Mouse (Mus musculus) cerebellum, postnatal 36 days (tissue): ENCODE measurements at regions not wholly inside any gene's neighbourhood (a gene's known extent, or its start where the extent isn't known, plus 50 kb on each side); places are given as distances from the start of the nearest gene placed in this dataset.

Experiments used
- DNase-seq, 2 experiments: peaks; one replicate each; pipeline ENCODE4 v3.0.0; 2021 to 2022; ENCODE audit warnings: mixed read lengths in 2 of 2

DNA sequence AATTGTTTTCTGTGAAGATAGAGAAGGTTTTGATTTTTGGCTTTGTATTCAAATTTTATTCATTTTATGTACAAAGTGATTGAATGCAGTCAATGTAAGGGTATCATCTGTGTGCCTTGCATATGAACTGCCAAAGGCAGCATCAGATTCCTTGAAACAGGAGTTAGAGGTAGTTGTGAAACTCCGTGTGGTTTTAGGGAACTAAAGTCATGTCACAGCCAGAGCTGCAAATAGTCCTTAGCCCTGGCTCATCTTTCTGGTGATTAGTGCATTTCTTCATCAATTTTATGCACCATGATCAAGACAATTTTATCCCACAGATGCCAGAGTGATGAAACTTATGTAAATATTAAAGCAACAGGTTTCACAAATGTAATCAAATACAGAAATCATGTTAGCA lies 534.4 kb downstream of the Flrt2 start:
- no peak for DNase-seq

DNA sequence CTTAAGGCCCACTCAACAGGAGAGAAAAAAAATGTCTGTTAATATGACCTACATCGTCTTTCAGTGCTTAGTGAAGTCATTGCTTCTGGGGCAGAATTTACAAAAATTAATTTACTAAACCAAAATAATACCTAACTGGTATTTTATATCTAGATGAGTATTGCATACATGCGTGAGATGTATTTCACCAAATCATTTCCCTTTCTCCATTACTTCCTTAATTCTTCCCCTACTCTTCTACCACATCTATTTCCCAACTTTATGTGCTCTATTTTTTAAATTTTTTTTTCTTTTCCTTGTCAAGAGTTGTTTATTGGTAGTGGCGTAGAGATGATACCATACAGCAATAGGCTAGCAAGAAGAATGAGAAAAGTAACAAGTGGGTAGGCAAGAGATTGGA lies 536.7 kb downstream of the Flrt2 start:
- DNase-seq, result no peak

DNA sequence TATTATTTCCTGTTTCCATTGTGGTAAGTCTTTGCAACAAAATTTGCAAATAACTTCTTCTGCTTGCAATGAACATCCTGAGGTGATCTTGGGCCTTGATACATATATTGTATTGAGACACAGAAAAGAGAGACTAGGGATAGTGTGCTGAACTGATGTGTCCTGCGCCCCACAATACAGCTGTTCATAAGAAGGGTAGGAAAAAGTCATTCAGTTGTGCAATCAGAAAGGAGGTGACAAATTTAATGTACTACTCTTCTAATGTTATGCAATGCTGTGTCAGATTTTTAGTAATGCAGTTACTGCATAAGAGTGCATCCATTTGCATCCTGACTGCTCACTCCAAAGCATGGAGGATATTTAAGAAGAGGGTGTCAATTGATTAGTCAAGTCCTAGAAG lies 543.5 kb downstream of the Flrt2 start:
- no peak for DNase-seq

DNA sequence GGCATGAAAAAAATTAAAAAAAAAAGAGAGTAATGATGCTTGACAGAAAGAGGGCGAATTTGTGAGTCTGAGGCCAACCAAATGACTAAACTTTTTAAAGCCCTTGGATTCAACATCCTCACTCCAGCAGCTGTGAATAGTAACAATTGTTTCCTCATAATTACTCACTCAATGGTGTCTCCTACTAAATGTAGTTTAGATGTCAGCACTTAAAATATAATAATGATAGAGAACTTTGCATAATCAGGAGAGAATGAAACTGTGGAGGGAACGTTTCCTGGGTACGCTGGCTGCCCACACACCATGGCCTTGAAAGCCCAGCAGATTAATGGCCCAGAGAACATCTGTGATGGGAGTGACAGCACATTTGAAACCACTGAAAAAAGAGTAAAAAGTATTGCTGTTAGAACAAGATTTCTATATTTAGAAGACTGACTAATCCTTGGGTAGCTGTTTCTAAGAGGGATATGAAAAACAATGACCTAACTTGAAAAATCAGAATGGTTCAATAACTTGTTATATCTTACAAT lies 544.0 kb downstream of the Flrt2 start:
- DNase-seq, result no peak

DNA sequence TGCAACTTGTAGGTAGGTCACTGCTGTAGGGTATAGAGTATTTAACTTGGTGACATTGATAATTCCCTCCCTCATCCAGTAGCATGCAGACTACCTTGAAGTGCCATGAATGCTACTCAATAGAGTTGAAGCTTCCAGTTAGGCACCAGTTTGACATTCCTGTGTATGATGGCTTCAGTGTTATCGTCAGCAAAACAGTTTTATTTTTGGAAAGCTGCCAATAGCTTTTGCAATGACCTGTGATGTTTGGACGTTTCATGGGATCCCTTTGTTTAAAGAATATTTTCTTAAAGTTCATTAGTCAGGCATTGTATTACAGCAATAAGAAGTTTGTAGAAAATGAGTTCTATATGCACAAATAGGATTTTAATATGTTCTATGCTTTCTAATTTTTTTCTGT lies 547.6 kb downstream of the Flrt2 start:
- no peak for DNase-seq

DNA sequence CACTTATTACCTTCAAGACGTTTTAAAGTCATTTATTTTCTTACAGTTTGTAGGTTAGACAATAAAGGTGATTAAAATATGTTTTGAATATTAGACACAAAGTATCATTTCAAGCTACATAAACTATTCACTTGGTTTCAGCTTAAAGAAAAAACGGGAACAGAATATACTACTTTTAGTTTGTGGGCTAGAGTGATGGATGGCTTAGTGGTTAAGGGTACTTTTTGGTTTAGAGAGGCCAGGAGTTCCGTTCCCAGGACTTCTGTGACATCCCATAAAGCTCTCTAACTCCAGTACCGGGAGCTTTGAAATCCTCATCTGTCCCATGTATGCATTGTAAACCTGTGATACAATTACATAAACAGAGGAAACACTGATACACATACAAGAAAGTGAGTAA lies 570.0 kb downstream of the Flrt2 start:
- no peak for DNase-seq

DNA sequence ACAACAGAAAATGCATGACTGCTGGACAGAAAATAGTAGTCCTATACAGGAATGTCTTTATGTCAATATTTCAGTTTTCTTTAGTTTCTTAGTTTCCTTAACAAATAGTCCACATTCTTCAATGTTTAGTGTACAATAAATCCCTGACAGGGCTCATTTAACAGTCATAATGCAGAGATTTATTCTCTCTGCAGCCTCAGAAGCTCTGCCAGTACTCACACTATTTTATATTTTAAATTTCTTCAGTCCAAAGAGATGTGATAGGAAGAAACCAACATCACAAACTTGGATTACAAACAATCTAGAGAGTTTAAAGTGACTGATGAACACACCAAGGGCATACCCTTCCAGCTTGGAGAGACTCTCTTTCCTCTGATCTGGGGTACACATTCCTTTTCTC lies 583.9 kb downstream of the Flrt2 start:
- no peak for DNase-seq

DNA sequence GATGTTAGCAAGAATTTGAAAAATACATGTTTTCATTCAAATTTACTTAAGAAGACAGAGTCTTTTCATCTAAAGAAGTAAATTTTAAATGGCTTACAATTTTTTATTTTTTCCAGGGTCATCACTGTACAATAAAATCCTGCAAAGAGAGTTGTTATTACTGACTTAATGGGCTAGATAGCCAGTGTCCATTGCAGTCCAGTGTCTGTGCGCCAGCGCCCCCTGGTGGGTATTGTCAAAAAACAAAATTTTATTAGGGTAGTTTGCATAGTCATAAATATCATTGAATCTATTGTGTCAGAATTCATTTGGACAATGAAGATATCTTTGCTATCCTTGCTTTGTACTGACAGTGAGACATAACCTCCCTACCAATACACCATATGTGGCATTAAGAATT lies 619.1 kb downstream of the Flrt2 start:
- DNase-seq, result peak; percentile 22 to 31

DNA sequence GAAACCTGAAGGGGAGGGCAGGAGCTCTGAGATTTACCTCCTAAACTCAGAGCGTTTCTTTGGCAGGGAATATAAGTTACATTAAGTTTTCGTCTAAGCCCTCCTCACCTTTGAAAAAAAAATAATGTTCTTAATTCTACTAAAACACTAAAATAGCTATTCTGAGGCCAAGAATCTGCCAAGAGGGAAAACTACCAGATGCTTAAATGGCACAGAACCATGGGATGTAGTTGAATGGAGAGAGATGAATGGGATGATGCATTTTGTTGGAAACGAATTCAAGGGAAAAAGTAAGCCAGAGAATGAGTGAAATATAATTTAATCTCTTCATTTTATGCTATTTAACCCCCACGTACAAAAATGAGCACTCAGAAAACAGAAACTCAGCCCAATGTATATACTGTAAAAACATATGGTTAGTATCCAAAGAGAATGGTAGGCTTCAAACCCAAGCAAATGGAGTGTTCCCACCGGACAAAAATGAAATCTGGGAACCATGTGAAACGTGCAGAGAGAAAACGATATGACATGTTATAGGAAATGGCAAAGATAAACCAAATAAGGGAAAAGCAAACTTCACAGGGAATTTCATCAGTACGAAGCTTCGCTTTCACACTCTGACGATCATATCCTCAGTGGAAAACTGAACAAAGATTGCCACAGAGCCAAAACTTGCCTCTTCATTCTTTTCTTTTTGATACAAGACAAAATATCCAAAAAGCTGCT lies 631.2 kb downstream of the Flrt2 start:
- DNase-seq, result no peak

DNA sequence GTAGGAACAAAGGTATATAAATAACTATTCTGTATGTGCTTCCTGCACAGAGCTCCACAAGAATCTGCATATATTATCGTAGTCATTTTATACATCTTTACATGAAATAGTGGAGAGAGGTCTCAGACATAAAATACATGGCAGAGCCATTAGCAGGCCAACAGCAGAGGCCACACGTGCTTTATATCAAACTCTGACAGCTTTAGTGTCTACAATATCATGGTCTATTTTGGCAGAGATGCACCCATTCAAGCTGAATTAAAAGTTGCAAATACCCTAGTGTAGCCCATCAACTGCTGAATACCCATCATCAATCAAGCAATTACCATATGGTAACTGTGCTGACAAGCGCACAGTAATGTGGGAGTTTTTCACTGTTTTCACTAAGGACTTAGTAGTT lies 659.1 kb downstream of the Flrt2 start:
- DNase-seq, result no peak

DNA sequence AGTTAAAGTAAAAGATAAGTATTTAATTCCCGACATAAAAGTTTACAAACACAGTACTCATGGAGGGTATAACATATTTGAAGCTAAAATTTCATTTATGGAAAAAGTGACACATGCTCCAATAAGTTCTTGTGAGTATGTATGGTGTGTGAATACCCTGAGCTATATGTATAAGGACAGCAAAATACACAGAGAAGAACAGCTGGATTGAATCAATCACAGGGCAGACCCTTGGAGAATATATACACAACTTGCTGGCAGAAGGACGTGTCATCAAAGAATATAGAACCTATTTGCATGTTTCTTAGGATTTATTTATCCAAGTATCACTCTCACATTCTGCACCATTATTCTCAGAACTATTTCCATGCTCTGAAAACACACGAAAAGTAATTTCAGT lies 686.9 kb downstream of the Flrt2 start:
- no peak for DNase-seq

DNA sequence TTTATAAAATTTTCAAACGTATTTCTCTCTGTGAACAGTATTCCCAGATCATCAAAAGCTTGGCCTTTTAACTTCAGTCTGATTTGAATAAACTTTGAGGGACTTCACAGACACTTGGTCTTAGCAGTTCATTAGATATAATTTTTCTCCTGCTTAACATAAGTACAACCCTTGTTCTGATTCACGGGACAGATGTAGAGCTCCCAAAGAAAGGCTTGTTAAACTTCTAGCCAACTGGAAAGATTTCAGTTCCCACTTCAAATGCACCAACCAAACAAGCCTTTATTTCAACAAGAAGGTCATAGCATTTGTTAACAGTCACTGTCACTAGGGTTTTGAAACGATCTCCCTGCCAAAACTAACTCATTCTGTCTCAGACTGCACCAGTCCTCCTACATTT lies 727.1 kb downstream of the Flrt2 start:
- no peak for DNase-seq

DNA sequence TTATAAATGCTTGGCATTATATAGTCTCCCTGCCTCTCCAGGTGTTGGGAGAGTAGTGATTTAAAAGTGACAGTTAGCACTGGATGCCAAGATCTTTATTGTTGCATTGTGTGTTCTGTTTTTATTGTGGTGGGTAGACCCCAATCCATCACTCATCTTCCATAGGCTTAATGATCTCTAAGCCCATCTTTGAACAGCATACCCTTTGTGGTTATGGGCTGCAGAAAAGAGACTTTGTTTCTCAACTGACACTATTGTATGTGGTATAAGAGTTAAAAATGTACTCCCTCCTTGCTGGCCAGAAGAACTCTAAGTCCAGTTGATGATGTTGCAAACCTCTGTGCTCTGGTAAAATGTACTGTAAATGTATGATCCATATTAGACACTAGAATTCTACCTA lies 727.5 kb downstream of the Flrt2 start:
- no peak for DNase-seq

DNA sequence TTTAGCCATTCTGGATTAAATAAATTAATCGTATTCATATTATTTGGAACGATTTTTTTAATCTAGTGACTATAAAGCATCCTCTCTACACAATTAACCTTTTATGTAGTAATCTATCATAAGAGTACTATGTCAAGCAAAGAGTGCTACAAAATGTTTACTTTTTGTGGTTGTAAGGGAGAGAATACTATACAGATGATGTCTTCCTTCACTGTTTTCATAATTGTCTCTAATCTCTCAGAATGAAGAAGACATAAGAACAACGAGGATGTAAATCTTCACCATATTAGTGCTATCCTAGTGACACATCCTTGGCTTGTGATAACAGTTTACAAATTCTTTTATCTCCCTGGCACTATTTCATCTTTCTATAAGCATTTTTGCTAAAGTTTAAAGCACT lies 735.6 kb downstream of the Flrt2 start:
- DNase-seq, result no peak

DNA sequence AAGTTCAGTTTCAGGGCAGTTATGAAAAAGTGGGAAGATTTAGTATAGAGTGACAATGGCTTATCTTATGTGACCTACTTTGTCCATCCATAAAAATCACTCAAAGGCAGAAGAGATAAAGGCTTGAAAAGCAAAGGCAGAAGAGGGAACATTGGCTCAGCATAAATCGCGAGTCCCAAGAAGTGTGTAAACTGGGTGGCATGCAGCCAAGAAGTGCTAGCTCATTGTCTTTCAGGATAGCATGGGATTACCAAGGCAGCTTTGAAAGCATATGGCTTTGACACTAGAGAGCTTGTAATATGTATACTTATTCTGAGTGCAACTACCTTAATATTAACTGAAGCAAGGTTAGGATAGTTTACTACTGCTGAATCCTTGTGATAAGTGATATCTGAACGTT lies 750.5 kb downstream of the Flrt2 start:
- no peak for DNase-seq

DNA sequence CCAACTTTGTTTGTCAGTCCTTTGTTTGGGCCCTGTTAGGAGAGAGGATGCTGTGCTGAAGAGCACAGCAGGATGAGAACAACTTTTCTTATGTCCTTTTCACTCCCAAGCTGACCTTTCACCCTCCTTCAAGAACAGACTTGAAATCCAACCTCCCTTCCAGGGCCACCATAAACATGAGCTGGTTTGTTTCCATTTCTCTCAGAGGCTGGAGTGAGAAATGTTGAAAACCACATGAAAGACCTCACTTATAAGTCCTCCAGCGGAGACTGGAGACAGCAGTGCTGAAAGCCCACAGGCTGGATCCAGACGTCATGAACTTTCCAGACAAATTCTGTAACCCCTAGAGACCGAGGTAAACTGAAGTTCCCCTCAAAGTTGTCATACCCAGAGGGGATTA lies 761.3 kb downstream of the Flrt2 start:
- DNase-seq, result no peak

DNA sequence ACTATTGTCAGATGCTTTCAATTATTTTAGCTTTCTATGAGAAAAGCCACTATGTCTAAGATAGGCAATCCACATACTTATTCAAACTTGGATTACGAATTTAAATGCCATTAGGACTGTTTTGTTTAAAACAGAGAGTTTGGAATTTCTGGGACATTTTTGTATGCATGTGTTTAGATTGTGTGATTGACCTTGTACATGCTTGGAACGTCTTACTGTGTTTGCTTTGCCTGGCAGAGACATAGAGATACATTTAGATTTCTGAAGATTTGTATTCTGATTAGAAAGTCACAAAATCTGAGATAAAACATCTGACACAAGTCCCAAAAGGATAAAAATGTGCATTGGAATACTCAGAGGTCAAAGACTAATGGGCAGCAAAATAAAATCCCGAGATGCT lies 784.3 kb downstream of the Flrt2 start:
- DNase-seq, result no peak

DNA sequence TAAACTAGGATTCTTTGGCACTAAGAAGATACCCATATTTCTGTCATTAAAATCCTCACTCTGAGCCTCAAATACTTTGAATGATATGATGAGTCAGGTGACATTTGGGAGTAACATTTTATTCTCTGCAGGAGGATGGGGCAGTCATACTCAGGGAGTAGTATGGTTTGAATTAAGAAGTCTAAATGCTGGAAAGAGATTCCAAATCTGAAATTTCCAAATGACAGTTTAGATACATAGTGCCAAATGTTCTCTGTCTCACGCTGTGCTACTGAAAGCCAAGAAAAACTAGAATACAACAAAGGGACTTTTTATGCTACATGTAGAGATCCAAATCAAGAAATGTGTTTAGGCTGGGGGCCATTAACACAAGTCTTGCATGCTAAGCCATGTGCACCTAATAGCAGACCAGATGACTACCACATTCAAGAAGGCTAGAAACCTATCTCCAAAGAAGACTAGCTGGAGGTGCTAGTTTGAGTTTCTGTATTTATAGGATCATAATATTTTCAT lies 796.5 kb downstream of the Flrt2 start:
- no peak for DNase-seq

DNA sequence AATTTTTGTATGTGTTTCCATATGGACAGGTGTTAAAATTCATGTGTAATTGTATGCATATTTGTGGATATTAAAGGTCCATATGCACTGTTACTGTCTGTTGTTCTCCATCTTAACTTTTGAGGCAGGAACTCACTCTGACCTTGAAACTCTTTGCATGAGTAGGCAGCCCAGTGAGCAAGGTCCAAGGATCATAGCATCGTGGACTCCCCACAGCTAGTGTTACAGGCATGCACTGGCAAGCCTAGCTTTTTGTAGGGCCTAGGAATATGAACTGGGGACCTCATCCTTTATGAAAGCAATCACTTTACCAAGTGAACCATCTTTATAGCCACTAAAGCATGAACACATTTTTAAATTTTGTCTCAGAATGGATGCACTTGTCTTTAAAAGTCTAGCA lies 817.6 kb downstream of the Flrt2 start:
- no peak for DNase-seq

DNA sequence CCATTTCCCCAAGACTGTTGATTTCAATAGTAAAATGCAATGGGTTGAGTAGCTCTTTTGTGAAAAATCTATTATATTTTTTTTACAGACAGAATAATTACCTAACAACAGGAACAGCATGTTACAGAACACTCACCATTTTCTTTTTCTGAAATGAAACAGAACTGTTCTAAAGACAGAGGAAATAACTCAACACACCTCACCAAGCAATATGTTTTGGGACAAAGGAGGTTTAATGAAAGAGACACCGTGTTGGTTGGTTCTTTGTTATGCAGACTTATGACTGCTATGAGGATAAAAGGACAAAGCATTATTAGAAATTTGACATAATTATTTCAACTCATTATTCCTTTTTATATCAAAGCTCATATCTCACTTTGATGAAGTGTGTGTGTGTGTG lies 866.8 kb downstream of the Flrt2 start:
- DNase-seq, result no peak

DNA sequence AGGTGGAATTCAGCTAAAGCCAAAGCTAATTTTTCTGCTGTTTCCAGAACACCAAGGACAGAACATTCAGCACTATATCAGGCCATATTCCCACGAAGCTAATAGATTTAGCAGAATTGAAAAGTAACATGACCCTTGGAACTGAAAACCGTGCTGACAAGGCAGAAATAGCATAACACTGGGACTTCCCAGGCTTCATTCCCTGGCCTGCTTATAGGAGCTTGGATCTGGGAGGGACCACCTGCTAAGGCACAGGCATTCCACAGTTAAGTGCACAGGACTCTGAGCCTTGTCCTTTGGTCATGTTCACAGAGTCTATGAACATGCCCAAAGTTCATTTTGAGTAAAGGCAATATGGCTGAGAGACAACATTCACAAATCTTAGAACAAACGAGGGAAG lies 902.8 kb downstream of the Flrt2 start:
- no peak for DNase-seq

DNA sequence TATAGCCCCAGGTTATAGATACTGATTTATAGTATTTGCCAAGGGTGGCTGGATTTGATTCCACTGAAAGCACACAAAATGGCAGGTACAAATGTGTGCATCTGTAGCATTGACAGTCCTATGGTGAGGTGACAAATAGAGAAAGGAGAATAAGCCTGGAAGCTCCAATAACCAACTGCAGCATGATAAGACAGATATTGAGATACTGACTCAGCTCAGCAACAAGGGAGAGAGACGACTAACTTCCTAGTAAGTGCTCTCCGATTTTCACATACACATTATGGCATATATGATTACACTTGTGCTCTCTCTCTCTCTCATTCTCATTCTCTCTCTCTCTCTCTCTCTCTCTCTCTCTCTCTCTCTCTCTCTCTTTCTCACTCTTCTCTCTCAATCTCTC lies 923.1 kb downstream of the Flrt2 start:
- no peak for DNase-seq

DNA sequence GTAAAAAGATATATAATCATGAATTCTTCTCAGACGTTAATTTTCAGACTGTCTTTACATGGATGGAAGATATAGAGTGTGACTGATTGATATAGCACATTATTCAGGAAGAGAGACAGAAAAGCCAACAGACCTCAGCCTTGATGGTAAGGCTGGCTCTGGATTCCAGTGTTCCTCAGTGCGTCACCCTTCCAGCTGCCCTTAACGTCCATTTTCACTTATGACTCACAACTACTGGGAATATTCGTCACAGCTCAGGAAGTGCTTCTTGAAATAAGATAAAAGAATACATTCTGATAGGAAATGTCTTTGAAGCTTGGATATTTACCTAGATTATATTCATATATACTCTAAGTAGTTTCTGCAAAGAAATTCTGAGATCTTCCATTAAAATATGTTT lies 923.8 kb downstream of the Flrt2 start:
- DNase-seq, result no peak

DNA sequence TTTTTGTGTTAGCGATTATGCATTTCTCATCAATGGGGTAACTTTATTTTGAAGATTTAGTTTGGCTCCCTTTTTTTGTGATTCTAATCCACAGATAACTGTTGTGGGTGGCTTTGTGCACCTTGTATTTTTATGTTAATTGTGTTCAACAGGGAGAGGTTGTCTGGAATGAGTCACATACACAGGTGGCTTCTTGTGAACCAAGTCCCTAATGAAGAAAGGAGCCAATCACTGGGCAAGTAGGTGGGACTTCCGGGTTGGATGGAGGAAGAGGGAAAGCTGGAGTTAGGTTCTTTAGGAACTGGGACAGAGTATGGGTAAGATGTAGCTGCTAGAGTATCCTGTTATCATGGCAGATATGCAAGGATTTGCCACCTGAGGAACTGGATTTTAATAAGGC lies 925.2 kb downstream of the Flrt2 start:
- no peak for DNase-seq
